Mouse (Mus musculus): ENCODE results near the gene Lurap1.

GRCm38 (mm10) chr4:116097211-116097610 is 53.9 kb downstream of the Lurap1 start:
- no peak for TF ChIP-seq USF1 (IDR thresholded peaks at IDR 0.05; ENCODE audit: low read depth)
- no peak for TF ChIP-seq CTCF (IDR thresholded peaks at IDR 0.05; ENCODE audit: control insufficient read depth, insufficient read depth, insufficient read length)
- TF ChIP-seq MYOD1 (IDR thresholded peaks at IDR 0.05; ENCODE audit: control insufficient read depth, insufficient read length, low read depth) = no peak
- TF ChIP-seq CEBPB (IDR thresholded peaks at IDR 0.05; ENCODE audit: low read depth) = no peak
- no peak for TF ChIP-seq MAX (IDR thresholded peaks at IDR 0.05)
- no peak for TF ChIP-seq FOSL1 (IDR thresholded peaks at IDR 0.05; ENCODE audit: insufficient read depth, low read length, poor library complexity, severe bottlenecking)
- TF ChIP-seq MYOG (IDR thresholded peaks at IDR 0.05; ENCODE audit: control insufficient read depth, extremely low read depth, insufficient read length) = no peak
